Mouse (Mus musculus): ENCODE data around the gene Mtmr6.
"Not testable (repeated sequence)": the region's sequence is repeated elsewhere in the genome, so short reads cannot be mapped to it uniquely, and the experiment has no call there.

GRCm38 (mm10) chr14:60340001-60340400 lies 75.0 kb downstream of the Mtmr6 start:
- TF ChIP-seq HCFC1 (IDR thresholded peaks at IDR 0.05; ENCODE audit: borderline replicate concordance, insufficient read depth, low read length); ZC3H11A (IDR thresholded peaks at IDR 0.05; ENCODE audit: borderline replicate concordance, low read depth, low read length); ZNF384 (IDR thresholded peaks at IDR 0.05; ENCODE audit: low read depth, low read length); MAFK (IDR thresholded peaks at IDR 0.05; ENCODE audit: insufficient read depth, low read depth, low read length): not testable (repeated sequence)
